Mouse (Mus musculus) stomach, embryonic 14.5 days (tissue): ENCODE data around the gene Gnai2. TPM values are rescaled to one million over a fixed set of nuclear protein-coding genes. Genes with fewer than 3 reads are reported as not detected.

Experiments used
- ATAC-seq: fragments of 200-750 bp; cut with Nextera tagmentation; 2 replicates; pipeline ENCODE4 v1.8.0; 2017; ENCODE audit warnings: low read depth, moderate TSS enrichment; ENCODE audit not compliant: insufficient number of reproducible peaks, insufficient read depth, low FRiP score
- H3K27ac ChIP-seq: fragments of 300-500 bp; sonication (generic); 2 replicates; pipeline ENCODE4 v1.5.1; 2014; ENCODE audit warnings: mild to moderate bottlenecking, low read length, moderate library complexity, mixed read lengths
- H3K27me3 ChIP-seq: fragments of 300-500 bp; sonication (generic); 2 replicates; pipeline ENCODE4 v1.6.1; 2014; ENCODE audit warnings: low read length, control low read depth, mixed read lengths; ENCODE audit not compliant: control insufficient read depth, insufficient read depth
- H3K36me3 ChIP-seq: fragments of 300-500 bp; sonication (generic); 2 replicates; pipeline ENCODE4 v1.6.1; 2014; ENCODE audit warnings: mild to moderate bottlenecking, control low read depth, low read length, moderate library complexity, mixed read lengths; ENCODE audit not compliant: control insufficient read depth, insufficient read depth
- H3K4me1 ChIP-seq: fragments of 300-500 bp; sonication (generic); 2 replicates; pipeline ENCODE4 v1.6.1; 2014; ENCODE audit warnings: low read length, control low read depth, mixed read lengths; ENCODE audit not compliant: control insufficient read depth, insufficient read depth
- H3K4me2 ChIP-seq: fragments of 300-500 bp; sonication (generic); replicated peaks from 2 replicates; pipeline ENCODE4 v1.6.1; 2014; ENCODE audit warnings: low read depth, low read length, control low read depth
- H3K4me3 ChIP-seq: fragments of 300-500 bp; sonication (generic); 2 replicates; pipeline ENCODE4 v1.5.1; 2014; ENCODE audit warnings: low read depth, low read length, control low read depth
- H3K9ac ChIP-seq: fragments of 300-500 bp; sonication (generic); replicated peaks from 2 replicates; pipeline ENCODE4 v1.6.1; 2014; ENCODE audit warnings: low read depth, mild to moderate bottlenecking, control low read depth, low read length, moderate library complexity, mixed read lengths
- H3K9me3 ChIP-seq: fragments of 300-500 bp; sonication (generic); 2 replicates; pipeline ENCODE4 v1.6.1; 2016; ENCODE audit warnings: low read depth, low read length, control low read depth; ENCODE audit not compliant: control insufficient read depth
- WGBS: fragments of 180-500 bp; shearing (Covaris S2); extraction: QIAGEN DNeasy Blood & Tissue Kit; methylation state at CpG from one replicate; pipeline ENCODE4 v1.1.7; 2014; 5-methylcytosine and 5-hydroxymethylcytosine counted together
- polyA plus RNA-seq: library from polyadenylated mRNA; unstranded; fragments of >200 nt; fragmentation: Nextera tagmentation; extraction: Ambion mirVana; gene quantifications from 2 replicates; pipeline ENCODE4 v1.2.1, GENCODE M21; 2014

The Gnai2 gene
- polyA plus RNA-seq, 1 experiment from 2014 or later, result 359 TPM

- no peak overlapping the region for H3K27ac ChIP-seq
- WGBS, result 70% methylated on average over 8 of the region's 8 CpGs
- no peaks in the 10 kb centered on the region for H3K9me3 ChIP-seq
- H3K27me3 ChIP-seq, result no peaks in the 10 kb centered on the region
- H3K4me1 ChIP-seq, result 0 out of 2 replicates have a peak, but pooled peaks cover 8% of the 10 kb centered on the region
- ATAC-seq, result no peak
- H3K4me2 ChIP-seq, result no peak overlapping the region
- H3K36me3 ChIP-seq, result no peaks in the 10 kb centered on the region
- H3K9ac ChIP-seq, result no peak overlapping the region
- H3K4me3 ChIP-seq, result no peak overlapping the region
Observed at GRCm38 (mm10) chr9:107641666-107642065, 6.5 kb upstream of the Gnai2 start.

- Histone ChIP-seq H3K4me3 (no peak overlapping the region), H3K27ac (no peak overlapping the region), H3K4me1 (0 out of 2 replicates have a peak, but pooled peaks cover 9% of the 10 kb centered on the region), H3K4me2 (no peak overlapping the region), H3K27me3 (no peaks in the 10 kb centered on the region), H3K36me3 (no peaks in the 10 kb centered on the region), H3K9ac (no peak overlapping the region), H3K9me3 (no peaks in the 10 kb centered on the region)
- WGBS, result 45% methylated on average over 8 of the region's 8 CpGs
- ATAC-seq, result no peak
Observed at GRCm38 (mm10) chr9:107640257-107640772, 5.1 kb upstream of the Gnai2 start.

GRCm38 (mm10) chr9:107637070-107637469, 1.9 kb upstream of the Gnai2 start:
- H3K4me3 ChIP-seq, result no peak overlapping the region
- H3K9ac ChIP-seq, result no peak overlapping the region
- ATAC-seq, result no peak
- H3K36me3 ChIP-seq, result no peaks in the 10 kb centered on the region
- H3K4me1 ChIP-seq, result peaks cover 14% of the 10 kb centered on the region
- peak overlapping the region; percentile 44; the same call in 1 of the 2 replicates for H3K27ac ChIP-seq
- 0 out of 2 replicates have a peak overlapping the region, but pooled peaks have one; percentile 12 for H3K4me2 ChIP-seq
- no peaks in the 10 kb centered on the region for H3K27me3 ChIP-seq
- 18% methylated on average over 7 of the region's 7 CpGs for WGBS
- H3K9me3 ChIP-seq, result no peaks in the 10 kb centered on the region

GRCm38 (mm10) chr9:107634406-107635278, 525 bp downstream of the Gnai2 start:
- Histone ChIP-seq H3K27ac (peak overlapping the region; percentile 95), H3K27me3 (no peaks in the 10 kb centered on the region), H3K4me2 (peak overlapping the region; percentile 95), H3K36me3 (no peaks in the 10 kb centered on the region), H3K9ac (peak overlapping the region; percentile 89), H3K9me3 (no peaks in the 10 kb centered on the region), H3K4me3 (peak overlapping the region; percentile 85), H3K4me1 (peaks cover 38% of the 10 kb centered on the region)
- 0 out of 2 replicates have a peak, but pooled peaks have one; percentile 0 for ATAC-seq
- whole genome bisulfite sequencing, result under 1% methylated on average over 35 of the region's 35 CpGs

GRCm38 (mm10) chr9:107633661-107634405, 1.3 kb downstream of the Gnai2 start:
- Histone ChIP-seq H3K27ac (peak overlapping the region; percentile 95), H3K4me1 (peaks cover 46% of the 10 kb centered on the region)
- ATAC-seq, result no peak

GRCm38 (mm10) chr9:107633091-107633660, 2.0 kb downstream of the Gnai2 start:
- no peaks in the 10 kb centered on the region for H3K27me3 ChIP-seq
- under 1% methylated on average over 32 of the region's 33 CpGs for WGBS
- peak; percentile 35; the same call in 1 of the 2 replicates for ATAC-seq

More at GRCm38 (mm10) chr9:107633661-107634405, 1.3 kb downstream of the Gnai2 start:
- Histone ChIP-seq H3K36me3 (no peaks in the 10 kb centered on the region; the same call in 1 of the 2 replicates), H3K9ac (peak overlapping the region; percentile 89), H3K4me2 (peak overlapping the region; percentile 95), H3K27me3 (no peaks in the 10 kb centered on the region), H3K9me3 (no peaks in the 10 kb centered on the region), H3K4me3 (peak overlapping the region; percentile 85)
- 2% methylated on average over 15 of the region's 15 CpGs for WGBS

GRCm38 (mm10) chr9:107632478-107632877, 2.7 kb downstream of the Gnai2 start:
- no peaks in the 10 kb centered on the region for H3K27me3 ChIP-seq

More at GRCm38 (mm10) chr9:107633091-107633660, 2.0 kb downstream of the Gnai2 start:
- Histone ChIP-seq H3K4me1 (peaks cover 52% of the 10 kb centered on the region), H3K9me3 (no peaks in the 10 kb centered on the region), H3K4me3 (peak overlapping the region; percentile 85), H3K36me3 (peaks cover 3% of the 10 kb centered on the region; the same call in 1 of the 2 replicates), H3K9ac (peak overlapping the region; percentile 89), H3K27ac (peak overlapping the region; percentile 95), H3K4me2 (peak overlapping the region; percentile 95)

More at GRCm38 (mm10) chr9:107632478-107632877, 2.7 kb downstream of the Gnai2 start:
- H3K4me2 ChIP-seq, result peak overlapping the region; percentile 95
- H3K9ac ChIP-seq, result peak overlapping the region; percentile 89
- H3K9me3 ChIP-seq, result no peaks in the 10 kb centered on the region
- H3K27ac ChIP-seq, result peak overlapping the region; percentile 95; the same call in 1 of the 2 replicates
- peaks cover 59% of the 10 kb centered on the region for H3K4me1 ChIP-seq
- peaks cover 3% of the 10 kb centered on the region; the same call in 1 of the 2 replicates for H3K36me3 ChIP-seq
- no peak for ATAC-seq
- WGBS, result 80% methylated on average over 6 of the region's 6 CpGs
- peak overlapping the region; percentile 85 for H3K4me3 ChIP-seq
